Mouse (Mus musculus): ENCODE results near the gene Nadk2.
A peak's percentile ranks its signal among the peaks of the same experiment; 100 is the strongest.

The Nadk2 gene

DNA sequence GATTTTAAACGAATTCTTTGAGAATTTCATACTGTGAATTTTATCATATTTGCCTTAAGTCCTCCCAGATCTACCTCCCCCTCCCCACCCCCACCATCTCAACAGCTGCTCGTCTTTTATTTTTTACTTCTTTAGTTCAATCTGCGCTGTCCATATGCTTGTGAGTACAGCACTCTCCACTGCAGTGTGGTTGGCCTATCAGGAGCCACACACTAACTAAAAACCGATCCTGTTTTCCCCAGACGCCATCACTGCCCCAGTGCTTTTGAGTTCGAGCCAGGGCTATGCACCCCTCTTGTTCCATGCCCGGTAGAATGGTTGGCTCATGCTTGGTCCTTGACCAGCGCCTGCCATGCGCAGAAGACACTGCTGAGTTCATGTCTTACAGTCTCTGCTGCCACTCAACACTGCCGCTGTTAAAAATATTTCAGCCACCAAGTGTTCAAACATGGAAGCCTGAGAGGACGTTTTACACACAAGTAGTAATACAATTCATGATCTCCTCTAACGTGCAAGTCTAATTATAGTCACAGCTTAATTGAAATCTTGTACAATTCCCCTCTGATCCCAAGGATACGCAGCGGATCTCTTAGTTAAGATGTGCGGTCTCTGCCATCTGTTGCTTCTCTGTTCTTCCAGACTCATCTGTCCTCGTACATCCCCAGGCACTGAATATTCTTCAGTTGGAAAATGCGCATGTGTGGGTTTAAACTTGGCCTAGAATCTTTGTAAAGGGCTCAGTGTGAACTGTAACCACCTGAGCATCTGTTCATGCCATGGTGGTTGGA, 17.0 kb downstream of the Nadk2 start:
- DNase-seq (ENCODE audit: low read depth, low spot score), result no peak

DNA sequence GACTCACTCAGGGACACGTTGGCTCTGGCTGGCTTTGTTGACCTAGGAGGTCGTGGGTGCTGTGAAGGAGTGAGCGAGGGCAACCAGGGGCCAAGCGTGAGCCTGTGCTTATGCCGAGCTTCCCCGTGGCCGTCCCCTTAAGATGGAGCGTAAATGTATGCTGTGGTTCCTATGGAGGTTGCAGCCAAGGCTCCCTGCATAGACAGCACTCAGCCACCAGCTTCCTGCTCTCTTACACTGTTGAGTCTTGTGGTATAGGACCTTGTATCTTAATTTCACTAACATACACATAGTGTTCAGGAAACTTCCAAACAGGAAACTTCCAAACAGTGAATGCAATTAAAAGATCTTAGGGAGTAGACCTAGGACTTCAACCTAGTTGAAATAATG, 17.6 kb downstream of the Nadk2 start:
- DNase-seq (ENCODE audit: low read depth, low spot score), result no peak

DNA sequence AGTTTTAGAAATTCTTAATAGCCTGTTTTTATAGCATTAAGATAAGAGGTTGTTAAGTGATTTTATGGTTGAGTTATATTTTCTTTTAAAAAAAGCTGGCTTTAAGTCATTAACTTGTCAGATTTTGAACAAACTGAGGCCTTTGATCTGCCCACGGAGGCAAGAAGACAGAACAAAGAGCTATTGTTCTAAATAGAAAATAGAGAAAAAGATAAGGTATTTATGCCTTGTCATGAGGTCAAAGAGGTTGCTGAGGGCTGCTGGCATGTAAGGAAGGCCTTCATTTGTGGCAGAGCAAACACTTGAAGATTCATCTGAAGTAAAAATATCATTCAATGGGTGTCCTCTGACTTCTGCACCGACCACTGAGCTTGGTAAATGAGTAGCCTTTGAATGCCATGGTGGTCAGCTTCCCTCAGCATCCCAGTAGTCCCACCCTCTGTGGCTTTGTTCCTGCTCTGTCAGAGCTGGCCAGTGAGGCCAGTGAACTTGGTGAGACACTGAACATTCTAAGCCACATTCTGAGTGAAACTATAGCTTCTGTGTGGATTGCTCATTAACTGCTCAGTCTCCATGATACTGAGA, 18.2 kb downstream of the Nadk2 start:
- DNase-seq (ENCODE audit: low read depth, low spot score), result no peak

DNA sequence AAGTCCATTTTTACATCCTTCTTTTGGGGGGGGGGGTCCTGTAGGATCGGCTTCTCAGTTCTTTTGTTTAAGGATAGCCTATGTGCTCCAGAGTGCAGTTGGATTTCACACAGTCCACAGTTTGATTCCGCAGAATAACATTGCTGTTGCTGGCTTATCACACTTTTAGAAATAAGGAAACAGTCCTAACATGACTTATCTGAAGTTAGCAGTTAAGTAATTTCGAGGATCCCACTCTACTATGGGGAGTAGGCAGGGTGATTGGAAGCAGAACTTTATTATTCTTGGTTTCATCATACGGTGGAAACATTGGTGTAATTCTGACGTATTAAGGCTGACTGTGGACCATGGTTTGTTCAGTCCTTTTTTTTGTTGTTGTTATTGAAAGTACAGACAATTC, 19.6 kb downstream of the Nadk2 start:
- no peak for DNase-seq (ENCODE audit: low read depth, low spot score)

DNA sequence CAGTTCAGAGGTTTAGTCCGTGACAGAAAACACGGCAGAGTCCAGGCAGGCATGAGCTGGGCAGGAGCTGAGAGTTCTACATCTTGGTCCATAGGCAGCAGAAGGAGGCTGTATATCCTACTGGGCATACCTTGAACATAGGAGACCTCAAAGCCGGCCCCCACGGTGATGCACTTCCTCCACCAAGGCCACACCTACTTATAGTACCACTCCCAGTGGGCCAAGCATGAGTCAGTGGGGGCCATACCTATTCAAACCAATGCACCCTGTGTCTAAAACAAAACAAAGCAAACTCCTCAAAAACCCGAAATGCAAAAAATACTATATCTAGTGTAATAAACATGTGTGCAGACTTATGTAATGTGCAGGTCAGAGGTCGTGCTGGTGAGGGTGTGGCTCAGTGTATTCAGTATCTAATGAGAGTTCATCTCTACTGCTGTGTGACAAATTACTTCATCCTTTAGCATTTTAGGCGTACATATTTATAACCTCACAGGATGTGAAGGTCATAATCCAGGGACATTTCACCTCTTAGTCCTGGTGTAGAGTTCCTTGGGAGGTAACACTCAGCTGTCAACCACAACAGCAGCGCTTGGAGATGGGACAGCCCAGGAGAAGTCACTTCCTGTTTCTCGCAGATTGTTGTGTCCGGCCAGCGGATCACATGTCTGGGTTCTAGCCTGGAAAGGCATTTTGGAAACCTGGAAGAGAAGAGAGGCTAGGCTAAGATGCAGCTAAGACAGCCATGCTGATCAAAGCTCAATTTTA, 22.7 kb downstream of the Nadk2 start:
- no peak for DNase-seq (ENCODE audit: low read depth, low spot score)

DNA sequence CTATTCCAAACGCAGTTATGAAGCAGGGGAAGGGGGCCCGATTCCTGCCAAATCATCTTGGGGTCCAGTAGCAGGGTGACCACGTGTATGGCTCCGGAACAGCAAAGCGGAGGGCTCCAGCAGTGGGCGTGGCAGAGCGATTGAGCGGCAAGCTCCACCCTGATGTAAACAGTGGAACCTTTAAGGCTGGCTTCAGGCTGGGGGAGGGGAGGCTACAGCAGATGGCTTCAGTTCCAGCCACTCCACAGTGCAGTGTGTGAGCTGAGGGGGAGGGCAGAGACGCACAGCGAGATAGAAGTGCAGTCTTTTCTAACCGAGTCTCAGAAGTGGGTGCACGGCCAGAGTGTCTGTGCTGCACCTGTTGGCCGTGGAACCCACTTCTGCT, 23.3 kb downstream of the Nadk2 start:
- no peak for DNase-seq (ENCODE audit: low read depth, low spot score)

DNA sequence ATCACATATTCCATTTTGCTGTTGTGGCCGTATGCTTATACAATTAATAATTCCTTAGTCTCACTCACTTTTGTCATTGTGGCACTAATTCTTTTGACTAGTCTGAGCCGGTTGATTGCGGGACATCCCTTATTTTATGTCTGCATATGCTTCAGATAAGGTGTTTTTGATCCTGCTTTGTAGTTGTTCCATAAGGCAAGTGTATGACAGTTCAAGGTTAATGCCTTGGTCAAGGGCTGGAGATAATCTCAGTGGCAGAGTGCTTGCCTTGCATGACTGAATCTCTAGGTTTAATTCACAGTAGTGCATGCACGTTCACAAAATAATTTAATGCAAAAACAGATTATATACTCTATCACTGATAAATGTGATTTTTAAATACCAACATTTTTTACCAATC, 25.8 kb downstream of the Nadk2 start:
- no peak for DNase-seq (ENCODE audit: low read depth, low spot score)

DNA sequence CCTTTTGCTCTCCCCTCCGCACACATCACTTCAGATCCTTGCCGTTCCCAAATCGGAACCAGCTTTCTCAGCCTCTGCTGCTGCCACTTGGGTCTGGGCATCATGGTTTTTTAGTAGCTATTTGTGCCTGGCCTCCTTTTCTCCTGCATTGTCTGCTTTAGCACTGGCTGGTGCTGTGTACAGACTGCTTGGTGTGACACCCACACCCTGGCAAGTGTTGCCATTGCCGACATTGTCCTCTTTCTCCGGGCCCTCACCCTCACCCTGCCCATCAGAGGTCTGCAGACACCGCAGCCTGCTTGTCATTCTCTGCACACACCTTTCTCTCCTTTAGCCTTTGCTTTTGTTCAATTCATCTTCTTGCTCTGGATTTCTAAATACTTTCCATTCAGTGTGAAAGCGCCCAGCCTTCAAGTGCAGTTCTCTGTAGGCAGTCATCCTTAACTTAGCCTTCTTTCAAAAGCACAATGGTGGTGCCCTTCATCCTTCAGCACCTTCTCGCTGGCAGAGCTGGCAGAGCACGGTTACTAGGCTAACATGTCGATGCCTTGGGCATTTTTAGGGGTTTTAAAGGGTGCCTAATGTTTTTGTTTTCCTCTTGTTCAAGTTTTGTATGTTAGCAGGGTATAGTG, 29.5 kb downstream of the Nadk2 start:
- DNase-seq (ENCODE audit: low read depth, low spot score), result no peak

DNA sequence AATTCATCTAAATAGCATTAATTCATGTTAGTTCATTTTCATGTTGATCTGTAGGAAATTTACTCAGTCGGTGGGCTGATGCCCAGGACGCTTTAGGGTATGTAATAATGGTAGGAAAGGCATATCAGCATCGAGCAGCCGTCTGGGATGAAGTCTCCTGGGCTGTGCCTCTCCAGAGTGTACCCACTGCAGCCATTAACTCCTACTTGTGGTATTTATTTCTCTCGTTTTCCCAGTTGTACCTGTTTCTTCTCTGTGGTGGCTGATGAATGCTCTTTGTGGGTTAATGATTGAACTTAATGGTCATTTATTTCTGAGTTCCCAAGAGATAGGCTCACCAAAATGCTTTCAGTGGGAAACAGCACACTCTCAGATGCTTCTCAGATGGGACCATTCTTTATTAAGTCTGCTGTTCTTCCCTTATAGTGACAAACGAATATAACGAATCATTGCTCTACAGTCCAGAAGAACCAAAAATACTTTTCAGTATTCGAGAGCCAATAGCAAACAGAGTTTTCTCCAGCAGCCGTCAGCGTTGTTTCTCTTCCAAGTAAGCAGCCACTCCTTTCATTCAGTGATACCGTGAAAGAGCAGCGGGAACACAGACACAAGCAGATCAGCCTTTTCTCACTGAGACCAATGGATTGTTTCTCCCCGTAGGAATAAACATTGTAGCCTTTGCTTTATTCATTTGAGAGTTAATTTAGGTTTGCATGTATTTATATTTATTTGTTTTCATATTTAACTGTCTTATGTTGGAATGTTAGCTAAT, 35.4 kb downstream of the Nadk2 start:
- DNase-seq (ENCODE audit: low read depth, low spot score), result no peak

DNA sequence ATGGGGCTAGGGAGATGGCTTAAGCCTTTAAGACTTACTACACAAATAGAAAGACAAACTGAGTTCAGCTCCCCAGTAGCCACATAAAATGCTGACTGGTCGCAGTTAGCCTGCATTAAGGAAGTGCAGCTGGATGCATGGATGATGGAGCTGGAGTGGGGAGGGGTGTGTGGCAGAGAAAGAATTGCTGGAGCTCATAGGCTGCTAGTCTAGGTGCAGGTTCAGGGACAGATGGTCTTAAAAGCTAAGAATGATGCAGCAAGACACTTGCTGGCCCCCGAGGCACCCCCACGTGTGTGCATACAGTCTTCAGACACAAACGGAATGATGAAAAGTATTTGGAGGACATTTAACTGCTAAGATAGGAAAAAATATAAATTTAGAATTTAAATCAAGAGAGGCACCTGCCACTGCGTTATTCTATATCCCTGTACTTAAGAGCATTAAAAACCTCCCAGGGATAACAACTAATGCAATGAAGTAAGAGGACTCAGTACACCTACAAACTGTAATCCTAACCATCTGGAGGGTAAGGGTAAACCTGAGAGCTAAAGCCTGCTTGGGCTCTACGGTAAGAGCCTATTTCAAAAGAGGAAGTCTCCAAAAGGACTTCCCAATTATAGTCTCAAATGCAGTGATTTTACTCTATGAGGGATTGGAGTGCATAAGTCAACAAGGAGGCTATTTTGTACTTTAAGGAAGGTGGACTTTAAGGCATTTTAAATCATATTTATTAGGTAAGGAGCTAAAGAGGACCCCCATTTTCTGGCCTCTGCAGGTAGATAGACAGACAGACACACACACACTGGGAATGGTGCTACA, 39.7 kb downstream of the Nadk2 start:
- DNase-seq (ENCODE audit: low read depth, low spot score), result no peak

DNA sequence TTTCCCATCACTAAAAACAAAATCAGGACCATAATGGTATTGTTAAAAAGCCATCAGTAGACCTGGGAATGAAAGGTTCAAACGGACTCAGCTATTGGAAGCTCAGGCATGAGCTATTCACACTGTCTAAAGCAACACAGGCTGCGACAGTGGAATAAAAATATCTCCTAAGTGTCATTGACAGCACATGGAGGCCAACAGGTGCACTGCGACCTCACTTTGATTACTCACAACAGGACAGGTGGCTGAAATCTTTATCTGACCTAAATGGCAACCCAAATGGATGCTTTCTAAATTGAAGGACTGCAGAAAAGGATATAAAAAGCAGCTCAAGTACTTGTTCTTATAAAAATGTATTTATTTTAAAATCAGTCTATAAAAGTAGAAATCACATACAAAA, 40.6 kb downstream of the Nadk2 start:
- DNase-seq (ENCODE audit: low read depth, low spot score), result no peak

DNA sequence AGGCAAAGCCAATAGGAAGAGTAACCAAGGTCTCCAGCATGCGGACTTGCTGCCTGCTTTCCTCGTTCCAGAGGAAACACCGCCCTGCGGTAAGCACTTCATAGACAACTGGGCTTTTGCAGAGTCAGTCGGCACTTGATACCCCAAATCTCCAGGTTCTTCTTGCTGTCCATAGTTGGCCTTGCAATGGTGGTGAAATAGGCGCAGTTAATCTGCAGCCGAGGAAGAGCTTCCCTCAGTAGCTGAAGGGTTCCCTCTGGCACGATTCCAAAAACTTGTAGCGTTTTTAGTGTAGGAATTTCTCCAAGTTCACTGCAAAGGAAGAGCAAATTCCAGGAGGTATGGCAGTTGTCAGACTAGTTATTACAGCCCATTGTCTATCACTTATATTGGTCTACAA, 42.5 kb downstream of the Nadk2 start:
- DNase-seq (ENCODE audit: low read depth, low spot score), result no peak

DNA sequence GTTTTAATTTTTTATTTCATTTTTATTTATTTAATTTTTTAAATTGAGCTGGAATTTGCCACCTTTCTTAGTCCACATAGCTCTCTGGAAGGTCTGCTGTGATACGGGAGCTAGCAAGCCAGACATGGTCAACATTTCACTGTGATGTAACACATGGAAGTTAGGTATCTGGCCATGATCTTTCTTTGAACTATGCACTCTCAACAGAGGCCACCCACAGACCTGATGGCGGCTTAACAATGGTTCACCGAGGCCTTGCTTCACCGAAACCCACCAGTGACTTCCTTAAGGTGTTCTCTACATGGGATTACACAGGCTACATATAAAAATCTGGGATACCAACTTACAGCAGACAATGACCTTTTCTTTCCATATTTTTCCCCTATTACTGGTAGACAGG, 43.1 kb downstream of the Nadk2 start:
- no peak for DNase-seq (ENCODE audit: low read depth, low spot score)

DNA sequence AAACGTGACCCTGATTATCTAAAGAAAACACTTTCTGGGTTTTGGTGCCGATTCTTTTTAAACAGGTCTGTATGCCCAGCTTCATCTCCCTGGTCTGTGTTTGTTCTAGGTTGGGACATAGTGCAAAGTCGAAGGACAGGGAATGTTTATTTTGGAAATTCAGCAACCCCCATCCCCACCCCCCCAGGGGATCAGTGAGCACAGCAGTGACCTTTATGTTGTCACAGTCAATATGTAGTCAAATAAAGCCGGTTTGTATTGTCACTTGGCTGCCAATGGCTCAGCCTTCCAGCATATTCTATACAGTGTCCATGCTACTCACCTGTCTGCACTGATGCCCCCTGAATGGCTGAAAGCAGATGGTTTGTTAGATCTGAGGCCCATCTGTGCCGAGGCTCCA, 43.5 kb downstream of the Nadk2 start:
- DNase-seq (ENCODE audit: low read depth, low spot score), result no peak

DNA sequence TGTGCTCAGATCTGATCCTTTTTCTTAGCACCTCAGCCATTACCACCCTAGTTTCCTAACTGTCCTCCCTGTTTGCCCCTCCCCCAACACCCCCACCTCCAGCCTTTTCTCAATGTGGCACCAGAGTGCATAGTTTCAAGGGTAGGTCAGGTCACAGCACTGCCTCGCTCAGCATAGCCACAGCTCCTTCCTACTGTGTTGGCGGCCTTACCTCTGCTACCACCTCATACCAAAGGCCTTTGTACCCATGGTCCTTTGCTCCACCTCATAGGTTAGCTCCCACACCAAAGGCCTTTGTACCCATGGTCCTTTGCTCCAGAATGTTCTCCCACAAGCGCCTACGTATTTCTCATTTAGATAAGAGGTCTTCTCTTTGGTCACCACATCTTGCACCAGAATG, 47.8 kb downstream of the Nadk2 start:
- no peak for DNase-seq (ENCODE audit: low read depth, low spot score)

DNA sequence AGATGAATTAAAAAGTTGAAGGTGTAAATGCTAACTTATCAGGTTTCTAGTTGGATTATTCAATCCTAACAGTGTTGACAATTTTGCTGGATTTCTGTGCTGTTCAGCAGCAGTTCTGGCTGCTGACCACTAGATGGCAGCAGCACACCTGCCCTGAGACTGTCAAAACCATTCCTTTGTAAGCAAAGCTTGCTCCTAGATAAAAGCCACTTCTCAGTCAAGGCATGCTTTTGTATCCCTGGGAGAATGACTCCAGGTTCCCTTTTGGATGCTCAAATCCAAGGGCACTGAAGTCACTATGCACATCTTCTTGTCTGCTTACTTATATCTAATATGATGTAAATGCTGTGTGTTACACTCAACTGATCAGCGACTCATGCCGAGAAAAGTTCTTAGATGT, 49.0 kb downstream of the Nadk2 start:
- peak; percentile 78 for DNase-seq (ENCODE audit: low read depth, low spot score)

DNA sequence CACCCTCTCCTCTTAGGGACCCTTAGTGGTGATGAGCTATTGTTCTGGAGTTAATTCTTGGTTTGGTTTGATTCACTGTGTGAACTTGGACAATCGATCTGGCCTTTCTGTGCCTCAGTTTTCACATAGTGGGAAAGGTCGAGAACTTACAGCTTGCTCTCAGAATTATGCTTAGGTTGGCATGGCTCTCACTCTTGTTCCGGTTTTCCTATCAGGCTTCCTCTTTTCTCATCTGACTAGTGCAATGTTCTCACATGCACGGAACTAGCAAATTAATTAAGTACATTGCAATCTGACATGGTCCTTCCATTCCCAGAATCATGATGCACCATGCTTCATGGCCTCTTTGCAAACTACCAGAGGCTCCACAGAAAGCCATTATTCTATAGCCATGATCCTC, 51.9 kb downstream of the Nadk2 start:
- no peak for DNase-seq (ENCODE audit: low read depth, low spot score)

DNA sequence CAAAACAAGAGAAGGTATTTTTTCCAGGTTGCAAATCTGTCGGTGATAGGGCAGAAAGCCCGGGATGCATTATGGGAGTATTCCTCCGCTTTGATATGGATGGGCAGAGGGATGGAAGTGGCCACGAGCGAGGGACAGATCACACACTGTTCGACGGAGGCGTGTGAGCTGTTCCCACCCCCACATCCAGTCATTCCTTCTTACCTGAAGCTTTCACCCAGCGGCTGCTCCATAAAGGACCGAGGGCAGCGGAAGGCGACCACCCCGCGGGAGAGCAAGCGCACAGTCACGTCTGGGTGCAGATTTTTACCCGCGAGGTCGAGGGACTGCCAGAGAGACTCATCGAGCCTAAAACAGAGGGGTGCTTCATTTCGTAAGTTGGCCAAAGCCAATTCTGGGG, 53.8 kb downstream of the Nadk2 start:
- no peak for DNase-seq (ENCODE audit: low read depth, low spot score)

DNA sequence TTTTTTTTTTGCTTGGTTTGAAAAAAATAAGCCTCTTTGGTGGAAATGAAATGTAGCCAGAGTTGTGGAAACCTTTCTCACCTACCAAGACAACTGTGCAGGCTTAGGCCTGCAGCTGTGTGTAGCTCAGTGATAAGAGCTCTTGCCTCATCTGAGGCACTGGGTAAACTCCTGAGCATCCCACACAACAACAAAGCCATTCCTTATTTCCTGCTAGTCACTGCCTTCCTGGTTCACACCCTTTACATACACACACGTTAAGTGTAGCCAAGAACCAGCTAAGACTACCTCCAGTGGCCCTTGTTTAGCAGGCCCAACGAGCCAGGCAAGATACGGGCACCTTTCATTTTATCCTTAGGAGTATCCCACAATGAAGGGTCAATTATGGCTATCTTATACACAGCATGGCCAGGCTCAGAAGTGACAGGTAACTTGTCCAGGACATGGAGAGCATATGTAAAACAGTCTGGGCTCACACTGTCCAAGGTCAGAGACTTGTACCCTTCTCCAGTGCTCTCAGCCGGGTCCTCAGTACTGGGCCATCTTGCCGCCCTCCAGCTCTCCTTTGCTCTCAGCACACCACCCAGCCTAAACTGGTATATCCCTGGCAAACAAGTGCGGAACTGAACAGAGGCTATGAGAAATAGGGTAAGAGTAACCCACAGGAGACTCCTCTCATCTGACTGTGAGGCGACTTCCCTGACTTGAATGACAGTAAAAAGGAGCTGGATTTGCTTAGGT, 56.2 kb downstream of the Nadk2 start:
- DNase-seq (ENCODE audit: low read depth, low spot score), result no peak

All from 3T3-L1 (cell line).